Mouse (Mus musculus): ENCODE measurements at regions not wholly inside any gene's neighbourhood (a gene's known extent, or its start where the extent isn't known, plus 50 kb on each side); places are given as distances from the start of the nearest gene placed in this dataset.

GRCm38 (mm10) chr4:68575375-68575774 is 378.8 kb downstream of the Brinp1 start:
- no peak overlapping the region for H3K27ac ChIP-seq (ENCODE audit: low read length)
- H3K9me3 ChIP-seq (replicated peaks; ENCODE audit: control insufficient read depth, low read length, poor library complexity, severe bottlenecking), result no peaks in the 10 kb centered on the region
- no peaks in the 10 kb centered on the region for H3K36me3 ChIP-seq (ENCODE audit: control insufficient read depth, insufficient read depth, low read length)
- H3K4me3 ChIP-seq (ENCODE audit: low read depth, low read length), result no peak overlapping the region
- no peak overlapping the region for H3K4me2 ChIP-seq (ENCODE audit: low read length)
- no peaks in the 10 kb centered on the region for H3K27me3 ChIP-seq (ENCODE audit: control insufficient read depth, insufficient read depth, low read depth, low read length)
- no peaks in the 10 kb centered on the region for H3K4me1 ChIP-seq (ENCODE audit: control insufficient read depth, insufficient read depth, low read length)
- no peak for ATAC-seq
- no peak overlapping the region for H3K9ac ChIP-seq (ENCODE audit: low read depth, low read length)
- WGBS, result 86% methylated on average over 5 of the region's 5 CpGs

- Histone ChIP-seq H3K27me3 (ENCODE audit: control insufficient read depth, insufficient read depth, low read depth, low read length) (no peaks in the 10 kb centered on the region), H3K36me3 (ENCODE audit: control insufficient read depth, insufficient read depth, low read length) (no peaks in the 10 kb centered on the region), H3K27ac (ENCODE audit: low read length) (no peak overlapping the region), H3K9me3 (replicated peaks; ENCODE audit: control insufficient read depth, low read length, poor library complexity, severe bottlenecking) (no peaks in the 10 kb centered on the region), H3K4me1 (ENCODE audit: control insufficient read depth, insufficient read depth, low read length) (no peaks in the 10 kb centered on the region), H3K9ac (ENCODE audit: low read depth, low read length) (no peak overlapping the region), H3K4me2 (ENCODE audit: low read length) (no peak overlapping the region), H3K4me3 (ENCODE audit: low read depth, low read length) (no peak overlapping the region)
- ATAC-seq, result no peak
- WGBS, result 65% methylated on average over 4 of the region's 4 CpGs
Measured at GRCm38 (mm10) chr4:68574610-68575167, 379.5 kb downstream of the Brinp1 start.

- Histone ChIP-seq H3K4me1 (ENCODE audit: control insufficient read depth, insufficient read depth, low read length) (no peaks in the 10 kb centered on the region), H3K4me2 (ENCODE audit: low read length) (no peak overlapping the region), H3K36me3 (ENCODE audit: control insufficient read depth, insufficient read depth, low read length) (no peaks in the 10 kb centered on the region), H3K4me3 (ENCODE audit: low read depth, low read length) (no peak overlapping the region), H3K27ac (ENCODE audit: low read length) (no peak overlapping the region), H3K9ac (ENCODE audit: low read depth, low read length) (no peak overlapping the region), H3K9me3 (replicated peaks; ENCODE audit: control insufficient read depth, low read length, poor library complexity, severe bottlenecking) (no peaks in the 10 kb centered on the region), H3K27me3 (ENCODE audit: control insufficient read depth, insufficient read depth, low read depth, low read length) (no peaks in the 10 kb centered on the region)
- no peak for ATAC-seq
- 83% methylated on average over 3 of the region's 3 CpGs for WGBS
Measured at GRCm38 (mm10) chr4:68573333-68573732, 380.9 kb downstream of the Brinp1 start.

- no peaks in the 10 kb centered on the region for H3K36me3 ChIP-seq (ENCODE audit: control insufficient read depth, insufficient read depth, low read length)
- H3K9me3 ChIP-seq (replicated peaks; ENCODE audit: control insufficient read depth, low read length, poor library complexity, severe bottlenecking), result no peaks in the 10 kb centered on the region
- ATAC-seq, result no peak
- H3K27ac ChIP-seq (ENCODE audit: low read length), result no peak overlapping the region
- no peak overlapping the region for H3K4me3 ChIP-seq (ENCODE audit: low read depth, low read length)
- no peaks in the 10 kb centered on the region for H3K27me3 ChIP-seq (ENCODE audit: control insufficient read depth, insufficient read depth, low read depth, low read length)
- no peaks in the 10 kb centered on the region for H3K4me1 ChIP-seq (ENCODE audit: control insufficient read depth, insufficient read depth, low read length)
- H3K9ac ChIP-seq (ENCODE audit: low read depth, low read length), result no peak overlapping the region
- H3K4me2 ChIP-seq (ENCODE audit: low read length), result no peak overlapping the region
Measured at GRCm38 (mm10) chr4:68572521-68572920, 381.7 kb downstream of the Brinp1 start.

GRCm38 (mm10) chr4:68536254-68536653 is 417.9 kb downstream of the Brinp1 start:
- Histone ChIP-seq H3K4me2 (ENCODE audit: low read length) (no peak overlapping the region), H3K9me3 (replicated peaks; ENCODE audit: control insufficient read depth, low read length, poor library complexity, severe bottlenecking) (no peaks in the 10 kb centered on the region), H3K36me3 (ENCODE audit: control insufficient read depth, insufficient read depth, low read length) (no peaks in the 10 kb centered on the region), H3K4me1 (ENCODE audit: control insufficient read depth, insufficient read depth, low read length) (peaks cover 9% of the 10 kb centered on the region; the same call in 1 of the 2 replicates), H3K27me3 (ENCODE audit: control insufficient read depth, insufficient read depth, low read depth, low read length) (no peaks in the 10 kb centered on the region), H3K4me3 (ENCODE audit: low read depth, low read length) (no peak overlapping the region), H3K27ac (ENCODE audit: low read length) (peak overlapping the region; percentile 37), H3K9ac (ENCODE audit: low read depth, low read length) (no peak overlapping the region)
- WGBS, result 22% methylated on average over 3 of the region's 3 CpGs
- ATAC-seq, result peak; percentile 60; the same call in 1 of the 2 replicates

- ATAC-seq, result peak; percentile 71
- Histone ChIP-seq H3K9me3 (replicated peaks; ENCODE audit: control insufficient read depth, low read length, poor library complexity, severe bottlenecking) (no peaks in the 10 kb centered on the region), H3K27me3 (ENCODE audit: control insufficient read depth, insufficient read depth, low read depth, low read length) (no peaks in the 10 kb centered on the region), H3K9ac (ENCODE audit: low read depth, low read length) (no peak overlapping the region), H3K4me1 (ENCODE audit: control insufficient read depth, insufficient read depth, low read length) (peaks cover 9% of the 10 kb centered on the region; the same call in 1 of the 2 replicates), H3K4me2 (ENCODE audit: low read length) (no peak overlapping the region), H3K4me3 (ENCODE audit: low read depth, low read length) (no peak overlapping the region), H3K27ac (ENCODE audit: low read length) (peak overlapping the region; percentile 37), H3K36me3 (ENCODE audit: control insufficient read depth, insufficient read depth, low read length) (no peaks in the 10 kb centered on the region)
- WGBS, result 18% methylated on average over 1 of the region's 1 CpGs
Measured at GRCm38 (mm10) chr4:68535815-68536214, 418.4 kb downstream of the Brinp1 start.

- ATAC-seq, result no peak
- H3K4me3 ChIP-seq (ENCODE audit: low read depth, low read length), result no peak overlapping the region
- 80% methylated on average over 3 of the region's 3 CpGs for WGBS
- H3K36me3 ChIP-seq (ENCODE audit: control insufficient read depth, insufficient read depth, low read length), result no peaks in the 10 kb centered on the region
- no peaks in the 10 kb centered on the region for H3K27me3 ChIP-seq (ENCODE audit: control insufficient read depth, insufficient read depth, low read depth, low read length)
- no peaks in the 10 kb centered on the region for H3K9me3 ChIP-seq (replicated peaks; ENCODE audit: control insufficient read depth, low read length, poor library complexity, severe bottlenecking)
- peaks cover 9% of the 10 kb centered on the region; the same call in 1 of the 2 replicates for H3K4me1 ChIP-seq (ENCODE audit: control insufficient read depth, insufficient read depth, low read length)
- no peak overlapping the region for H3K27ac ChIP-seq (ENCODE audit: low read length)
- no peak overlapping the region for H3K9ac ChIP-seq (ENCODE audit: low read depth, low read length)
- H3K4me2 ChIP-seq (ENCODE audit: low read length), result no peak overlapping the region
Measured at GRCm38 (mm10) chr4:68532056-68532455, 422.1 kb downstream of the Brinp1 start.

- ATAC-seq, result peak; percentile 60; the same call in 1 of the 2 replicates
- no peaks in the 10 kb centered on the region for H3K27me3 ChIP-seq (ENCODE audit: control insufficient read depth, insufficient read depth, low read depth, low read length)
- H3K36me3 ChIP-seq (ENCODE audit: control insufficient read depth, insufficient read depth, low read length), result no peaks in the 10 kb centered on the region
- H3K4me3 ChIP-seq (ENCODE audit: low read depth, low read length), result no peak overlapping the region
- H3K4me2 ChIP-seq (ENCODE audit: low read length), result no peak overlapping the region
- no peak overlapping the region for H3K9ac ChIP-seq (ENCODE audit: low read depth, low read length)
- H3K9me3 ChIP-seq (replicated peaks; ENCODE audit: control insufficient read depth, low read length, poor library complexity, severe bottlenecking), result no peaks in the 10 kb centered on the region
- H3K4me1 ChIP-seq (ENCODE audit: control insufficient read depth, insufficient read depth, low read length), result no peaks in the 10 kb centered on the region
- 47% methylated on average over 4 of the region's 4 CpGs for WGBS
- no peak overlapping the region for H3K27ac ChIP-seq (ENCODE audit: low read length)
Measured at GRCm38 (mm10) chr4:68487993-68488392, 466.2 kb downstream of the Brinp1 start.

GRCm38 (mm10) chr4:68486876-68487275 is 467.3 kb downstream of the Brinp1 start:
- Histone ChIP-seq H3K36me3 (ENCODE audit: control insufficient read depth, insufficient read depth, low read length) (no peaks in the 10 kb centered on the region), H3K9me3 (replicated peaks; ENCODE audit: control insufficient read depth, low read length, poor library complexity, severe bottlenecking) (no peaks in the 10 kb centered on the region), H3K4me1 (ENCODE audit: control insufficient read depth, insufficient read depth, low read length) (no peaks in the 10 kb centered on the region), H3K4me3 (ENCODE audit: low read depth, low read length) (no peak overlapping the region), H3K9ac (ENCODE audit: low read depth, low read length) (no peak overlapping the region), H3K4me2 (ENCODE audit: low read length) (no peak overlapping the region), H3K27ac (ENCODE audit: low read length) (no peak overlapping the region), H3K27me3 (ENCODE audit: control insufficient read depth, insufficient read depth, low read depth, low read length) (no peaks in the 10 kb centered on the region)
- no peak for ATAC-seq
- 36% methylated on average over 1 of the region's 1 CpGs for WGBS

All from midbrain, embryonic 16.5 days (tissue).